Mouse (Mus musculus) thymus, adult 2 months (tissue): ENCODE results near the gene Rxfp4. TPM values are rescaled to one million over a fixed set of nuclear protein-coding genes. Genes with fewer than 3 reads are reported as not detected.

Experiments used
- DNase-seq: peaks from one replicate; pipeline ENCODE4 v3.0.0; 2021
- H3K27ac ChIP-seq: fragments of 200-500 bp; 2 replicates; pipeline ENCODE4 v1.5.1; 2012; ENCODE audit warnings: low read length, control low read depth; ENCODE audit not compliant: control insufficient read depth, insufficient read depth
- H3K27me3 ChIP-seq: fragments of 200-500 bp; 2 replicates; pipeline ENCODE4 v1.6.1; 2012; ENCODE audit warnings: mild to moderate bottlenecking, low read length, moderate library complexity, mixed read lengths; ENCODE audit not compliant: control insufficient read depth, insufficient read depth
- H3K36me3 ChIP-seq: fragments of 200-500 bp; 2 replicates; pipeline ENCODE4 v1.6.1; 2012; ENCODE audit warnings: mild to moderate bottlenecking, low read length, moderate library complexity; ENCODE audit not compliant: control insufficient read depth, insufficient read depth
- H3K4me1 ChIP-seq: fragments of 200-500 bp; replicated peaks from 2 replicates; pipeline ENCODE4 v1.6.1; 2012; ENCODE audit warnings: low read length; ENCODE audit not compliant: control insufficient read depth, insufficient read depth
- H3K4me3 ChIP-seq: fragments of 200-500 bp; 2 replicates; pipeline ENCODE4 v1.5.1; 2012; ENCODE audit warnings: mild to moderate bottlenecking, low read length, control low read depth, moderate library complexity; ENCODE audit not compliant: control insufficient read depth, insufficient read depth
- CTCF ChIP-seq: fragments of 200-500 bp; IDR thresholded peaks from 2 replicates; pipeline ENCODE4 v1.5.1; 2012; ENCODE audit warnings: mild to moderate bottlenecking, control low read depth, low read length, moderate library complexity, borderline replicate concordance; ENCODE audit not compliant: control insufficient read depth, poor library complexity, insufficient read depth; ENCODE audit errors: extremely low read depth
- POLR2A ChIP-seq: fragments of 200-500 bp; IDR thresholded peaks from 2 replicates; pipeline ENCODE4 v1.6.1; 2012; ENCODE audit warnings: mild to moderate bottlenecking, low read length, control low read depth, moderate library complexity; ENCODE audit not compliant: control insufficient read depth, poor library complexity, insufficient read depth; ENCODE audit errors: extremely low read depth
- WGBS: fragments of 180-500 bp; shearing (Covaris S2); methylation state at CpG from one replicate; pipeline ENCODE4 v1.1.7; 2018; 5-methylcytosine and 5-hydroxymethylcytosine counted together
- polyA plus RNA-seq: library from polyadenylated mRNA; depleted of rRNA; stranded (reverse); fragments of >200 nt; gene quantifications from 2 replicates; pipeline ENCODE4 v1.2.3, GENCODE M21; 2012

Rxfp4 gene
- polyA plus RNA-seq, 1 experiment: not detected

GRCm38 (mm10) chr3:88639239-88639638 lies 13.7 kb downstream of the Rxfp4 start:
- TF ChIP-seq POLR2A: no peak
- no peak for TF ChIP-seq CTCF
- Histone ChIP-seq H3K4me3 (no peak overlapping the region), H3K36me3 (peaks cover 90% of the 10 kb centered on the region), H3K4me1 (no peaks in the 10 kb centered on the region), H3K27ac (no peak overlapping the region), H3K27me3 (no peaks in the 10 kb centered on the region)
- WGBS: 97% methylated on average over 12 of the region's 12 CpGs
- no peak for DNase-seq

- H3K36me3 ChIP-seq: peaks cover 90% of the 10 kb centered on the region
- TF ChIP-seq POLR2A (no peak), CTCF (no peak)
Observed at GRCm38 (mm10) chr3:88637134-88637533, 15.8 kb downstream of the Rxfp4 start.

GRCm38 (mm10) chr3:88636555-88636986 lies 16.4 kb downstream of the Rxfp4 start:
- Histone ChIP-seq H3K36me3 (peaks cover 90% of the 10 kb centered on the region), H3K27ac (no peak overlapping the region), H3K27me3 (no peaks in the 10 kb centered on the region), H3K4me1 (no peaks in the 10 kb centered on the region), H3K4me3 (no peak overlapping the region)
- over 99% methylated on average over 8 of the region's 8 CpGs for WGBS
- no peak for DNase-seq
- TF ChIP-seq CTCF (no peak), POLR2A (no peak)

More at GRCm38 (mm10) chr3:88637134-88637533, 15.8 kb downstream of the Rxfp4 start:
- WGBS: 96% methylated on average over 5 of the region's 5 CpGs
- Histone ChIP-seq H3K27ac (no peak overlapping the region), H3K27me3 (no peaks in the 10 kb centered on the region), H3K4me3 (no peak overlapping the region), H3K4me1 (no peaks in the 10 kb centered on the region)
- no peak for DNase-seq

- H3K27ac ChIP-seq: no peak overlapping the region
- no peak for DNase-seq
- no peaks in the 10 kb centered on the region for H3K27me3 ChIP-seq
- TF ChIP-seq POLR2A (no peak), CTCF (no peak)
- no peak overlapping the region for H3K4me3 ChIP-seq
- 95% methylated on average over 19 of the region's 19 CpGs for WGBS
- peaks cover 6% of the 10 kb centered on the region for H3K4me1 ChIP-seq
- H3K36me3 ChIP-seq: peaks cover 93% of the 10 kb centered on the region
Observed at GRCm38 (mm10) chr3:88635506-88636275, 17.3 kb downstream of the Rxfp4 start.

- Histone ChIP-seq H3K36me3 (peaks cover 85% of the 10 kb centered on the region), H3K27me3 (no peaks in the 10 kb centered on the region), H3K4me1 (peaks cover 17% of the 10 kb centered on the region), H3K4me3 (no peak overlapping the region), H3K27ac (no peak overlapping the region)
- no peak for DNase-seq
- TF ChIP-seq CTCF (no peak), POLR2A (no peak)
- 97% methylated on average over 10 of the region's 10 CpGs for WGBS
Observed at GRCm38 (mm10) chr3:88633056-88633455, 19.9 kb downstream of the Rxfp4 start.

GRCm38 (mm10) chr3:88631921-88632587 lies 20.9 kb downstream of the Rxfp4 start:
- no peak for DNase-seq
- Histone ChIP-seq H3K4me1 (peaks cover 21% of the 10 kb centered on the region), H3K4me3 (no peak overlapping the region)

More at GRCm38 (mm10) chr3:88631921-88632587, 20.9 kb downstream of the Rxfp4 start:
- Histone ChIP-seq H3K27me3 (no peaks in the 10 kb centered on the region), H3K36me3 (peaks cover 77% of the 10 kb centered on the region), H3K27ac (no peak overlapping the region)
- WGBS: 90% methylated on average over 12 of the region's 12 CpGs
- TF ChIP-seq POLR2A (no peak), CTCF (peak; percentile 62; the same call in 1 of the 2 replicates)
